Mouse (Mus musculus) CH12.LX (cell line): Measurements from ENCODE around the gene Hoxa7. TPM values are rescaled to one million over a fixed set of nuclear protein-coding genes. Genes with fewer than 3 reads are reported as not detected.

Experiments used
- DNase-seq: peaks from one replicate; pipeline ENCODE4 v3.0.0-alpha.2; 2013; ENCODE audit errors: extremely low read depth
- H3K27ac ChIP-seq: 2 replicates; pipeline ENCODE4 v1.5.1; 2012; ENCODE audit warnings: low read depth, mild to moderate bottlenecking, control low read depth, moderate library complexity; ENCODE audit not compliant: insufficient read depth
- H3K27me3 ChIP-seq: replicated peaks from 2 replicates; pipeline ENCODE3; 2012; ENCODE audit warnings: inconsistent platforms
- H3K36me3 ChIP-seq, 2 experiments: replicated peaks in 1 of 2; 2 replicates each; pipeline versions ENCODE3 to v1.6.1; 2012; ENCODE audit warnings: inconsistent platforms in 1 of 2, low read length in 1 of 2, mild to moderate bottlenecking in 1 of 2, mixed read lengths in 1 of 2, moderate library complexity in 1 of 2; ENCODE audit not compliant: control insufficient read depth in 1 of 2, insufficient read depth in 1 of 2
- H3K4me1 ChIP-seq, 2 experiments: 2 replicates each; pipeline ENCODE4 v1.6.1; 2012; ENCODE audit warnings: inconsistent platforms in 1 of 2, moderate library complexity in 1 of 2; ENCODE audit not compliant: insufficient read depth in 2 of 2, control insufficient read depth in 1 of 2
- H3K4me2 ChIP-seq: 2 replicates; pipeline ENCODE4 v1.6.1; 2012; ENCODE audit warnings: low read depth, mild to moderate bottlenecking, control low read depth; ENCODE audit not compliant: poor library complexity, insufficient read depth, severe bottlenecking
- H3K4me3 ChIP-seq, 3 experiments: fragments of 150-350 bp in 1 of 3; sonication (generic) in 1 of 3; replicated peaks in 1 of 3; 2 replicates each; pipeline versions ENCODE3 to v1.5.1; 2011 to 2012; ENCODE audit warnings: low read depth in 2 of 3, low read length in 2 of 3, mild to moderate bottlenecking in 2 of 3, moderate library complexity in 2 of 3, control low read depth in 1 of 3, improper control_type of control experiment in 1 of 3, inconsistent platforms in 1 of 3, mixed read lengths in 1 of 3; ENCODE audit not compliant: poor library complexity in 1 of 3
- H3K79me2 ChIP-seq: replicated peaks from 2 replicates; pipeline ENCODE4 v1.6.1; 2012; ENCODE audit warnings: mild to moderate bottlenecking, moderate library complexity; ENCODE audit not compliant: control insufficient read depth, poor library complexity, insufficient read depth, severe bottlenecking; ENCODE audit errors: extremely low read depth
- H3K9ac ChIP-seq: 2 replicates; pipeline ENCODE4 v1.6.1; 2012; ENCODE audit warnings: low read depth, mild to moderate bottlenecking, control low read depth, moderate library complexity; ENCODE audit not compliant: insufficient read depth
- H3K9me3 ChIP-seq: replicated peaks from 2 replicates; pipeline ENCODE3; 2012; ENCODE audit warnings: low read length, inconsistent platforms, mixed read lengths
- BHLHE40 ChIP-seq: IDR thresholded peaks from 2 replicates; pipeline ENCODE4 v1.6.1; 2011; ENCODE audit warnings: mild to moderate bottlenecking, low read depth, low read length, improper control_type of control experiment
- CHD1 ChIP-seq: IDR thresholded peaks from 2 replicates; pipeline ENCODE4 v1.6.1; 2012; ENCODE audit warnings: low read depth, low read length, improper control_type of control experiment, inconsistent platforms
- CTCF ChIP-seq, 2 experiments: IDR thresholded peaks in 1 of 2; conservative IDR thresholded peaks in 1 of 2; 2 replicates each; pipeline ENCODE4 v1.5.1; 2011 to 2012; ENCODE audit warnings: low read depth in 2 of 2, low read length in 2 of 2, improper control_type of control experiment in 1 of 2, inconsistent platforms in 1 of 2, mild to moderate bottlenecking in 1 of 2, moderate library complexity in 1 of 2
- EP300 ChIP-seq: IDR thresholded peaks from 2 replicates; pipeline ENCODE4 v1.6.1; 2011; ENCODE audit warnings: low read length, improper control_type of control experiment
- IRF4 ChIP-seq: IDR thresholded peaks from 2 replicates; pipeline ENCODE4 v1.6.1; 2014; ENCODE audit warnings: low read depth, mild to moderate bottlenecking, inconsistent platforms, low read length, improper control_type of control experiment
- JUN ChIP-seq: IDR thresholded peaks from 2 replicates; pipeline ENCODE4 v1.6.1; 2011; ENCODE audit warnings: low read depth, mild to moderate bottlenecking, low read length, improper control_type of control experiment, moderate library complexity; ENCODE audit not compliant: insufficient read depth
- JUND ChIP-seq: conservative IDR thresholded peaks from 2 replicates; pipeline ENCODE4 v1.6.1; 2011; ENCODE audit warnings: low read depth, low read length, improper control_type of control experiment
- KAT2A ChIP-seq: IDR thresholded peaks from 2 replicates; pipeline ENCODE4 v1.6.1; 2012; ENCODE audit warnings: low read length, improper control_type of control experiment, inconsistent platforms; ENCODE audit not compliant: insufficient replicate concordance
- MEF2A ChIP-seq: IDR thresholded peaks from 2 replicates; pipeline ENCODE4 v1.6.1; 2014; ENCODE audit warnings: low read depth, mild to moderate bottlenecking, inconsistent platforms, low read length, improper control_type of control experiment, borderline replicate concordance
- MYC ChIP-seq: IDR thresholded peaks from 2 replicates; pipeline ENCODE4 v1.6.1; 2011; ENCODE audit warnings: low read depth, mild to moderate bottlenecking, improper control_type of control experiment, low read length
- PAX5 ChIP-seq: IDR thresholded peaks from 2 replicates; pipeline ENCODE4 v1.6.1; 2012; ENCODE audit warnings: low read length, inconsistent platforms, mixed read lengths
- RCOR1 ChIP-seq: conservative IDR thresholded peaks from 2 replicates; pipeline ENCODE4 v1.6.1; 2012; ENCODE audit warnings: low read depth, mild to moderate bottlenecking, inconsistent platforms, low read length, improper control_type of control experiment
- SIN3A ChIP-seq: IDR thresholded peaks from 2 replicates; pipeline ENCODE4 v1.6.1; 2012; ENCODE audit warnings: low read length, improper control_type of control experiment, inconsistent platforms
- TCF12 ChIP-seq: IDR thresholded peaks from 2 replicates; pipeline ENCODE4 v1.6.1; 2014; ENCODE audit warnings: low read depth, mild to moderate bottlenecking, inconsistent platforms, low read length, improper control_type of control experiment
- UBTF ChIP-seq: IDR thresholded peaks from 2 replicates; pipeline ENCODE4 v1.6.1; 2012; ENCODE audit warnings: low read depth, mild to moderate bottlenecking, inconsistent platforms, low read length, improper control_type of control experiment, moderate library complexity
- ZC3H11A ChIP-seq: IDR thresholded peaks from 2 replicates; pipeline ENCODE4 v1.6.1; 2012; ENCODE audit warnings: low read depth, mild to moderate bottlenecking, inconsistent platforms, low read length, improper control_type of control experiment
- ZKSCAN1 ChIP-seq: IDR thresholded peaks from 2 replicates; pipeline ENCODE4 v1.6.1; 2012; ENCODE audit warnings: low read depth, inconsistent platforms, low read length, improper control_type of control experiment, borderline replicate concordance
- ZMIZ1 ChIP-seq: IDR thresholded peaks from 2 replicates; pipeline ENCODE4 v1.6.1; 2012; ENCODE audit warnings: low read depth, mild to moderate bottlenecking, inconsistent platforms, low read length, improper control_type of control experiment
- ZNF384 ChIP-seq: IDR thresholded peaks from 2 replicates; pipeline ENCODE4 v1.6.1; 2012; ENCODE audit warnings: low read depth, low read length, improper control_type of control experiment, inconsistent platforms
- dilution Hi-C: fragments of 300-500 bp; cut with MboI; formaldehyde crosslinking; loops from 2 replicates; pipeline ENCODE4 v1.14.3; 2020; ENCODE audit warnings: low sequenced_read_pairs; ENCODE audit not compliant: extremely low pct_unique_long_range_greater_than_20kb, extremely low pct_ligation_motif_present
- in situ Hi-C: fragments of 300-500 bp; cut with MboI; formaldehyde crosslinking; loops from 3 replicates; pipeline ENCODE4 v1.14.3; 2019; ENCODE audit warnings: low sequenced_read_pairs, low pct_ligation_motif_present, low pct_unique_long_range_greater_than_20kb, mixed read lengths
- polyA plus RNA-seq: library from polyadenylated mRNA; unstranded; fragments of >175 nt; gene quantifications from 2 replicates; pipeline ENCODE4 v1.2.1, GENCODE M21; 2012; ENCODE audit warnings: low read depth; ENCODE audit not compliant: insufficient read length
- total RNA-seq, 2 experiments: library from RNA; depleted of rRNA; stranded (reverse); fragments of 300-350 nt in 1 of 2; fragments of >200 nt in 1 of 2; gene quantifications; 2 replicates each; pipeline ENCODE4 v1.2.3; 2012 to 2014

The Hoxa7 gene
- total and polyA plus RNA-seq, 3 experiments: 1.0 to 1.4 (median 1.1) TPM

- DNase-seq: no peak
- no peaks in the 10 kb centered on the region for H3K4me1 ChIP-seq
- in situ Hi-C loops: no loop called here
- H3K27ac ChIP-seq: no peak overlapping the region
- TF ChIP-seq ZNF384 (no peak), EP300 (no peak), JUN (no peak), MYC (no peak), RCOR1 (no peak), SIN3A (no peak), PAX5 (no peak), JUND (no peak), ZC3H11A (no peak), CHD1 (no peak), TCF12 (no peak), MEF2A (no peak), IRF4 (no peak), CTCF (conservative IDR thresholded peaks at IDR 0.05 in 1 of 2, IDR thresholded peaks at IDR 0.05 in 1 of 2; ENCODE audit: low read depth in 2 of 2, low read length in 2 of 2) (no peak)
- dilution Hi-C loops: no loop called here
- peaks cover 9% of the 10 kb centered on the region for H3K9me3 ChIP-seq
- H3K79me2 ChIP-seq: no peaks in the 10 kb centered on the region
- no peak overlapping the region for H3K4me2 ChIP-seq
- H3K4me3 ChIP-seq: no peak overlapping the region
- H3K36me3 ChIP-seq: peaks cover 3 to 10% of the 10 kb centered on the region in 2 experiments
- H3K9ac ChIP-seq: no peak overlapping the region
- H3K27me3 ChIP-seq: no peaks in the 10 kb centered on the region
These were observed 48.0 kb downstream of the Hoxa7 start for GRCm38 (mm10) chr6:52173648-52174047.

- Histone ChIP-seq H3K4me1 (no peaks in the 10 kb centered on the region), H3K79me2 (no peaks in the 10 kb centered on the region), H3K27ac (no peak overlapping the region), H3K36me3 (peaks cover 3 to 19% of the 10 kb centered on the region in 2 experiments), H3K27me3 (no peaks in the 10 kb centered on the region), H3K4me2 (no peak overlapping the region), H3K9me3 (peaks cover 9% of the 10 kb centered on the region), H3K4me3 (no peak overlapping the region), H3K9ac (no peak overlapping the region)
- no peak for DNase-seq
- in situ Hi-C loops (no loop called here), dilution Hi-C loops (no loop called here)
- TF ChIP-seq UBTF: no peak
- TF ChIP-seq SIN3A: no peak
- no peak for TF ChIP-seq TCF12
- no peak for TF ChIP-seq BHLHE40
- TF ChIP-seq ZKSCAN1: no peak
- TF ChIP-seq KAT2A: no peak
- no peak for TF ChIP-seq CTCF (conservative IDR thresholded peaks at IDR 0.05 in 1 of 2, IDR thresholded peaks at IDR 0.05 in 1 of 2; ENCODE audit: low read depth in 2 of 2, low read length in 2 of 2)
- no peak for TF ChIP-seq ZMIZ1
These were observed 49.2 kb downstream of the Hoxa7 start for GRCm38 (mm10) chr6:52172501-52172900.
